Mouse (Mus musculus): Measurements from ENCODE around the gene Ivd. TPM values are rescaled to one million over a fixed set of nuclear protein-coding genes. Genes with fewer than 3 reads are reported as not detected.

Gene Ivd
- polyA plus RNA-seq, 1 experiment from 2014 or later: 68.9 TPM

DNA sequence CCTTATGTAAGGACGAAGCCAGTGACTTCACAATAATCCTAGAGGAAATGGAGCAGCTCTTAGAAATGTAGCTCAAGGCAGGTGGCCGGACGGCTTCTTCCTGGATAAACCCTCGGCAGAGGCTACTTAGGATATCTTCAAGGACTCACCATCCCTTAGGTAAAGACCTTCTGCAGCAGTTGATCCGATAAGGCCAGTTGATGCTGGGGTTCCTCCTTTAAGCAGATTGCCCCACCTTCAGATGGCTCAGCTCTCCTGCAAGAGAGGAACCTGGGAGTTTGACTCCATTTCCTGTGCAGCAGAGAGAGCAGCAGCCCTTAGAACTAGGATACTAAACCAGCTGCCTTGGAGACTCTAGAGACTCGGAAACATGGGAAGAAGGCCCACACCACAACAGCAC, 27.7 kb upstream of the Ivd start:
- Histone ChIP-seq H3K4me2 (ENCODE audit: low read length) (no peak overlapping the region), H3K9me3 (replicated peaks; ENCODE audit: low read length) (no peaks in the 10 kb centered on the region), H3K27me3 (ENCODE audit: insufficient read depth, low read length) (no peaks in the 10 kb centered on the region), H3K9ac (ENCODE audit: low read depth, low read length) (no peak overlapping the region), H3K27ac (no peak overlapping the region), H3K36me3 (ENCODE audit: insufficient read depth, low read length) (peaks cover 25% of the 10 kb centered on the region), H3K4me3 (replicated peaks; ENCODE audit: low read depth, low read length) (no peak overlapping the region), H3K4me1 (replicated peaks; ENCODE audit: insufficient read depth, low read length) (no peaks in the 10 kb centered on the region)
- DNase-seq (ENCODE audit: low spot score) (no peak), ATAC-seq (replicated peaks; ENCODE audit: low FRiP score, low read depth) (no peak)
- no peak for TF ChIP-seq CTCF (IDR thresholded peaks at IDR 0.05; ENCODE audit: low read depth)
- 90% methylated on average over 6 of the region's 6 CpGs for WGBS

DNA sequence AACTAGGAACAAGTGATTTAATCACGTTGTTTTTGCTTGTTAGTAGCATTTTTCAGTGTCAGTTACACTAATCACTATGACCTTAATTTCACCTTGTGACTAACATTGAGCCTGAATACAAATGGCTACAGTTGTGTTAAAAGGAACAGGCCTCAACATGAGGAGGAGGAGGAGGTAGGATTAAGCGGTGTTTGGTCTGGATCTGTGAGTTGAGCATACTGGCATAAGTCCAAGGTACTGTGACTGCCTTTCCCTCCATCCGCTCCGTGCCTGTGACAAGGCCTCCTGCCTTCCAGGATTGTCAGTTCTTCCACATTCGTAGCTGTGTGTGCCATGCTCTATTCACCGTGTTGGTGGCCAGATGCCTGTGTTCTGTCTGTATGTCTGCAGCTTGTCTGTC, 26.6 kb upstream of the Ivd start:
- Histone ChIP-seq H3K4me2 (ENCODE audit: low read length) (no peak overlapping the region), H3K9ac (ENCODE audit: low read depth, low read length) (no peak overlapping the region), H3K27me3 (ENCODE audit: insufficient read depth, low read length) (no peaks in the 10 kb centered on the region), H3K4me1 (replicated peaks; ENCODE audit: insufficient read depth, low read length) (no peaks in the 10 kb centered on the region), H3K36me3 (ENCODE audit: insufficient read depth, low read length) (peaks cover 17% of the 10 kb centered on the region), H3K27ac (no peak overlapping the region), H3K4me3 (replicated peaks; ENCODE audit: low read depth, low read length) (no peak overlapping the region), H3K9me3 (replicated peaks; ENCODE audit: low read length) (no peaks in the 10 kb centered on the region)
- ATAC-seq (replicated peaks; ENCODE audit: low FRiP score, low read depth): no peak
- no peak for TF ChIP-seq CTCF (IDR thresholded peaks at IDR 0.05; ENCODE audit: low read depth)
- DNase-seq (ENCODE audit: low spot score): no peak
- WGBS: 76% methylated on average over 6 of the region's 6 CpGs

DNA sequence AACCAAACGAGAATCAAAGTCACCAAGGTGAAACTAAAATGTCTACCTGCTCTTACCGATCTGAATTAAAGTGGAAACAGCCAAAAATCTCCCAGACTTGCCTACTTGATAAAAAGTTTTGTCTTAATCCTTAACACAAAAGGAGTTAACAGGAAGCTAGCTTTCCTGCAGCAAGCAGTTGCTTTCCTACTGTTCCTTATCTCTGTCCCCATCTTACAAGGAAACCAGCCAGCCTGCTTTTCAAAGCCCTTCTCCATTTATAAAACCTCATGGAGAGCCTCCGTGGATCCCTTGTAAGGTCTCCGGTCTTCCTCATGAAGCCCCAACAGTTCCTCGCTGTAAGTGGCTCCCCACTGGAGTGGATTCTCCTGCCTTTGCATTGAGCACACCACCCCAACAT, 23.4 kb upstream of the Ivd start:
- Histone ChIP-seq H3K9me3 (replicated peaks; ENCODE audit: low read length) (no peaks in the 10 kb centered on the region), H3K4me2 (ENCODE audit: low read length) (no peak overlapping the region), H3K27me3 (ENCODE audit: insufficient read depth, low read length) (no peaks in the 10 kb centered on the region), H3K4me1 (replicated peaks; ENCODE audit: insufficient read depth, low read length) (no peaks in the 10 kb centered on the region), H3K9ac (ENCODE audit: low read depth, low read length) (no peak overlapping the region), H3K27ac (no peak overlapping the region), H3K36me3 (ENCODE audit: insufficient read depth, low read length) (peaks cover 11% of the 10 kb centered on the region), H3K4me3 (replicated peaks; ENCODE audit: low read depth, low read length) (no peak overlapping the region)
- WGBS: 41% methylated on average over 5 of the region's 5 CpGs
- ATAC-seq (replicated peaks; ENCODE audit: low FRiP score, low read depth) (no peak), DNase-seq (ENCODE audit: low spot score) (peak; percentile 18)
- TF ChIP-seq CTCF (IDR thresholded peaks at IDR 0.05; ENCODE audit: low read depth): no peak

DNA sequence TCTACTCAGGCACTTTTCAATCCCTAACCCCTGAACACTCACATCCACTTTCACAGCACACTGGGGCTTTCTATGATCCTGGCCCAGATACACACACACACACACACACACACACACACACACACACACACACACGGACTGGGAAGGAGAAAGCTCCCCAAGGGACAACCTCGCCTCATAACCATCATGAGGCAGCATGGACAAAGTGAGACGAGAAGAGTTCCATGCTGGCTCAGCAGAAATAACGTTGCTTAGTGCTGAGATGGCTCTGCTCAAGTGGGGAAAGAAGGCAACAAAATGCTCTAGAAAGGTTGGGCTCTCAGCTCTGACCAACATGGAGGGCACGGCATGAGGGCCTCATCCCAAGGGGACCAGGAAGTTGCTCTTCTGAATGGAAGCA, 20.6 kb upstream of the Ivd start:
- Histone ChIP-seq H3K4me2 (ENCODE audit: low read length) (no peak overlapping the region), H3K36me3 (ENCODE audit: insufficient read depth, low read length) (no peaks in the 10 kb centered on the region), H3K4me3 (replicated peaks; ENCODE audit: low read depth, low read length) (no peak overlapping the region), H3K27ac (no peak overlapping the region), H3K4me1 (replicated peaks; ENCODE audit: insufficient read depth, low read length) (no peaks in the 10 kb centered on the region), H3K9me3 (replicated peaks; ENCODE audit: low read length) (no peaks in the 10 kb centered on the region; the same call in 1 of the 2 replicates), H3K9ac (ENCODE audit: low read depth, low read length) (no peak overlapping the region), H3K27me3 (ENCODE audit: insufficient read depth, low read length) (no peaks in the 10 kb centered on the region)
- WGBS: 67% methylated on average over 5 of the region's 5 CpGs
- DNase-seq (ENCODE audit: low spot score) (no peak), ATAC-seq (replicated peaks; ENCODE audit: low FRiP score, low read depth) (no peak)
- no peak for TF ChIP-seq CTCF (IDR thresholded peaks at IDR 0.05; ENCODE audit: low read depth)

DNA sequence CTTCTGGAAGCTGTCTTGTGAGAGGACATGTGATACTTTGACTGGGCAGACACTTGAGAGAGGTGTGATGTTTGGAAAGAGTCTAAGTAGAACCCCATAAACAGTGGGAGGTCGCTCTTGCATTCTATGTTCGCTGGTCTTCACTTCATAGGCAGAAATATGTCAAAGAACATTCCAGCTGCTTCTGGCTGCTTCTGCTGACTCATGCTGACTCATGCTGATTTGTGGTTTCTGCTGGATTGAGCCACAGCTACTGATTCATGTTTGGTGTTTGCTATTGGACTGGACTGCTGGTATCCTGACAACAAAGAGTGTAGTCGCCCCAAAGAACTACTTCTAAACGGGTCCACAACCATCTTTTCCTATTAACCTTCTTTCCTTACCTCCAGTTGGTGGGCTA, 20.0 kb upstream of the Ivd start:
- Histone ChIP-seq H3K27ac (no peak overlapping the region), H3K4me3 (replicated peaks; ENCODE audit: low read depth, low read length) (no peak overlapping the region), H3K4me2 (ENCODE audit: low read length) (no peak overlapping the region), H3K27me3 (ENCODE audit: insufficient read depth, low read length) (no peaks in the 10 kb centered on the region), H3K36me3 (ENCODE audit: insufficient read depth, low read length) (no peaks in the 10 kb centered on the region), H3K9ac (ENCODE audit: low read depth, low read length) (no peak overlapping the region), H3K9me3 (replicated peaks; ENCODE audit: low read length) (no peaks in the 10 kb centered on the region; the same call in 1 of the 2 replicates), H3K4me1 (replicated peaks; ENCODE audit: insufficient read depth, low read length) (no peaks in the 10 kb centered on the region)
- TF ChIP-seq CTCF (IDR thresholded peaks at IDR 0.05; ENCODE audit: low read depth): no peak
- WGBS: 84% methylated on average over 4 of the region's 4 CpGs
- ATAC-seq (replicated peaks; ENCODE audit: low FRiP score, low read depth) (no peak), DNase-seq (ENCODE audit: low spot score) (no peak)

DNA sequence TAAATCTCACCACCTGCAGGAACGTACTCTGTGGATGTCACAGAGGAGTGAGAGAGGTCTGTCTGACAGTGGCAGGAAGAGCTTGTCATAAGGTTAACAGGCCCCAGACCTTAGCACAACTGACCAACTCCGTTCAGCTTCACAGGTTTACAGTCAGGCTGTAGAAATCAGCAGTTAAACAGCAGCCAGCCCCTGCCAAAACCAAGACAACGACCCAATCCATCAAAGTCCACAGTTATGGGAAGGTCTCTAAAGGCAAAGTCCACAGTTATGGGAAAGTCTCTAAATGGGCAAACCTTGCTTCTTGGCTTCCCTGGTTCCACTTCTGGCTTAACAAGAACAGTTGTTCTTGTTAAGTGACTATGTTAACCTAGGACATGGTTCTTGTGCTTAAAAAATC, 17.3 kb upstream of the Ivd start:
- Histone ChIP-seq H3K4me2 (ENCODE audit: low read length) (no peak overlapping the region), H3K27me3 (ENCODE audit: insufficient read depth, low read length) (no peaks in the 10 kb centered on the region), H3K4me1 (replicated peaks; ENCODE audit: insufficient read depth, low read length) (no peaks in the 10 kb centered on the region), H3K4me3 (replicated peaks; ENCODE audit: low read depth, low read length) (no peak overlapping the region), H3K27ac (no peak overlapping the region), H3K9me3 (replicated peaks; ENCODE audit: low read length) (no peaks in the 10 kb centered on the region; the same call in 1 of the 2 replicates), H3K36me3 (ENCODE audit: insufficient read depth, low read length) (no peaks in the 10 kb centered on the region), H3K9ac (ENCODE audit: low read depth, low read length) (no peak overlapping the region)
- DNase-seq (ENCODE audit: low spot score) (no peak), ATAC-seq (replicated peaks; ENCODE audit: low FRiP score, low read depth) (no peak)
- WGBS: 62% methylated on average over 3 of the region's 3 CpGs
- TF ChIP-seq CTCF (IDR thresholded peaks at IDR 0.05; ENCODE audit: low read depth): no peak

DNA sequence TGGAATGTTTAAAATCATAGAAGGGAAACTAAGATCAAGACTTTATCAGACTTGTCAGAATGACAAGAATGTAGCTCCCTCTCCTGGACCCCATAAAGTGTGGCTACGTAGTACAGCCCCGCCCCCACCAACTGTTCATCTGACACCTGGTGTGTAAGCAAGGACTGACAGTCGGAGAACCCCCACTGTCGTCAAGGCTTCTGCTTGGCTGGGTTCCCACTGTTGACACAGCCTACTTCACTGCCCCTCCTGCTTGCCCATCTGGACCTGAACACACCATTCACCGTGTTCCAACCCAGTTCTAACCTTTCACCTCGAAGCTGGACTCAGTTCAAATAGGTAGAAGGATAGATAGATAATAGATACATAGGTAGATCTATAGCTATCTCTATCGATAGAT, 15.5 kb upstream of the Ivd start:
- Histone ChIP-seq H3K4me1 (replicated peaks; ENCODE audit: insufficient read depth, low read length) (no peaks in the 10 kb centered on the region), H3K27me3 (ENCODE audit: insufficient read depth, low read length) (no peaks in the 10 kb centered on the region), H3K36me3 (ENCODE audit: insufficient read depth, low read length) (no peaks in the 10 kb centered on the region), H3K27ac (no peak overlapping the region), H3K9ac (ENCODE audit: low read depth, low read length) (no peak overlapping the region), H3K9me3 (replicated peaks; ENCODE audit: low read length) (no peaks in the 10 kb centered on the region; the same call in 1 of the 2 replicates), H3K4me2 (ENCODE audit: low read length) (no peak overlapping the region), H3K4me3 (replicated peaks; ENCODE audit: low read depth, low read length) (no peak overlapping the region)
- TF ChIP-seq CTCF (IDR thresholded peaks at IDR 0.05; ENCODE audit: low read depth): no peak
- 0 out of 2 replicates have a peak, but pooled peaks have one; percentile 52 for ATAC-seq (replicated peaks; ENCODE audit: low FRiP score, low read depth)
- peak; percentile 21 for DNase-seq (ENCODE audit: low spot score)
- 42% methylated on average over 7 of the region's 7 CpGs for WGBS
